Mouse (Mus musculus) right cerebral cortex, postnatal 4 days (tissue): ENCODE measurements at regions not wholly inside any gene's neighbourhood (a gene's known extent, or its start where the extent isn't known, plus 50 kb on each side); places are given as distances from the start of the nearest gene placed in this dataset.

Experiments
- DNase-seq: peaks from one replicate; pipeline ENCODE4 v3.0.0-alpha.2; 2022

- no peak for DNase-seq
Observed at GRCm38 (mm10) chr16:77235449-77235848, 221.9 kb downstream of the Usp25 start.
